Mouse (Mus musculus): ENCODE measurements at regions not wholly inside any gene's neighbourhood (a gene's known extent, or its start where the extent isn't known, plus 50 kb on each side); places are given as distances from the start of the nearest gene placed in this dataset.

- TF ChIP-seq POLR2A (IDR thresholded peaks at IDR 0.05; ENCODE audit: low read depth, low read length) (no peak), CTCF (IDR thresholded peaks at IDR 0.05; ENCODE audit: extremely low read depth, insufficient read depth, insufficient read length, insufficient replicate concordance) (no peak)
Measured at GRCm38 (mm10) chr14:58678126-58678656, 464.5 kb downstream of the 1700129C05Rik start.

All from spleen, adult 2 months (tissue).